Mouse (Mus musculus) cerebellum, adult 9-11 months (tissue): ENCODE measurements around the gene Gm45716.
"Not testable (repeated sequence)": the region's sequence is repeated elsewhere in the genome, so short reads cannot be mapped to it uniquely, and the experiment has no call there.

ENCODE experiments used
- DNase-seq: peaks from one replicate; pipeline ENCODE4 v3.0.0; 2022

The Gm45716 gene

GRCm38 (mm10) chr11:90251923-90252322, 64.4 kb downstream of the Gm45716 start:
- no peak for DNase-seq

DNA sequence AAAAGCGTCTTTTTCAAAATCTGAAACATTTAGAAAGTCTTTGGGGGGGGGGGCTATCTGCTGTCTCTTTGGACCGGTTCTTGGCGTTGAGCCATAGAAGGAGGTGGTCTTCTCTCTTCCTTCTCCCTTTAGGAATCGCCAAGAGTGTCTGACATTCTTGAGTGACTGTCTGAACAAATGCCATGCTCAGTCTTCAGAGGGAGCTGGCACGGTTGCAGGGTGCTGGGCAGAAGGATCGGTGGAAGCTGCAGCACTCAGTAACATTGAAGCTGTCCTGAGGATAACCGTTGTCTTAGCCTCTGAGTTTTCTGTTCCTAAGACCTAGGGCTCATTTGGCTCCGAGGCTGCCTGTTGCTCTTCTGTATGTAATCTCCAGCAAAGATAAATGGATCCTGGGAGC, 64.9 kb downstream of the Gm45716 start:
- no peak for DNase-seq

DNA sequence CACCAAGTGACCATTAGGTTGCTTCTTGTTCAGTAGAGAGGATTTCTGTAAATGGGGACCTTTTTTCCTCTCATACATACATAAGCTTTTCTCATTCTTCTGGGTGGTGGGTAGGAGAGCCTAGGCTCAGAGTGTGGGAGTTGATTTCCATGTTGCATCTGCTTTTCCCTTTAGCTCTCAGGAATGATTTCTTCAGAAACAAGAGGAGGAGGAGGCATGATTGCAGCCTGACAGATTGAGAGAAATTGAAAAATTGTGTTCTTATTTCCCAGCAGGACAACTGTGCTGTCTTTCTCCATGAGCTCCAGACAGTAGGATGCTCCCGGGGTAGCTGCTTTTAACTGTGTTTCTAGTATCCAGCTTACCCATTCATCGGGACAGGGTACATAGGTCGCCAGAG, 67.1 kb downstream of the Gm45716 start:
- no peak for DNase-seq

GRCm38 (mm10) chr11:90255687-90256086, 68.2 kb downstream of the Gm45716 start:
- DNase-seq: no peak

GRCm38 (mm10) chr11:90256833-90257525, 69.5 kb downstream of the Gm45716 start:
- no peak for DNase-seq

DNA sequence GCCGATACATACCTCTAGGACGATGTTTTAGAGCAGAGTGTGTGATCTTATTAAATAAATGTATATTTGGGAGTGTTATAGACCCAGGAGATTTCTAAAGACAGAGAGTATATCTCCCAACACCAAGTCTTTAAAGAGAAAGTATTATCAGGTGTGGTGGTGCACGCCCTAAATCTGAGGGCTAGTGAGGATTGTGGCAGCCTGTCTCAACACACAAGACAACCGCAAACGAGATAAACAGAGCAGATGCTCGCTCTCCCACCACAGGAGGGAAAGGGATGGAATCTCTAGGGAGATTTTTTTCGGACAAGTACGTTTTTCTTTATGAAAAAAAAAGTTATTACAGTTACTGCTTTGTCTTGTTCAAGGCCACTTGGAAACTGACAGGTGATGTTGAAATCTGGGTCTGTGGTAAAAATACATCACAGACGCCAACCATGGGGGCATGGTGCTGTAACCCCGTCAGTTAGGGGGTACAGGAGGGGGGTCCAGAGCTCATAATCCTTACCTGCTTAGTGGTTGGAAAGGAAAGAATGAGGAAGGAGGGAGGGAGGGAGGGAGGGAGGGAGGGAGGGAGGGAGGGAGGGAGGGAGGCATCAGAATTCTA, 70.9 kb downstream of the Gm45716 start:
- no peak for DNase-seq

- no peak for DNase-seq
Measured at GRCm38 (mm10) chr11:90259071-90259470, 71.6 kb downstream of the Gm45716 start.

DNA sequence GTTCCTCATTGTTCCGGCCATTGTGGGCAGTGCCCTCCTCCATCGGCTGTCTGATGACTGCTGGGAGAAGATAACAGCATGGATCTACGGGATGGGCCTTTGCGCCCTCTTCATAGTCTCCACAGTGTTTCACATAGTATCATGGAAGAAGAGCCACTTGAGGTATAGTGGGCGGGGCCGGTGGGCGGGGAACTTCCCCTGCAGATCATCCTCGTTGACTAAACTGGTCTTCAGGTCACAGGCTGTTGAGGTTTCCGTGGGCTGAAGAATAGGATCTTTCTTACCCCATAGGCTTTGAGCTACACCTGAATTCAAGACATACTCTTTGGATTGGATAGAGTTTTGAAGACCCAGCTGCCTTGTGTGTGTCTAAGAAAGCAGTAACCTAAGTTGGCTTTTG, 72.3 kb downstream of the Gm45716 start:
- no peak for DNase-seq

GRCm38 (mm10) chr11:90264180-90264579, 76.7 kb downstream of the Gm45716 start:
- DNase-seq: no peak

DNA sequence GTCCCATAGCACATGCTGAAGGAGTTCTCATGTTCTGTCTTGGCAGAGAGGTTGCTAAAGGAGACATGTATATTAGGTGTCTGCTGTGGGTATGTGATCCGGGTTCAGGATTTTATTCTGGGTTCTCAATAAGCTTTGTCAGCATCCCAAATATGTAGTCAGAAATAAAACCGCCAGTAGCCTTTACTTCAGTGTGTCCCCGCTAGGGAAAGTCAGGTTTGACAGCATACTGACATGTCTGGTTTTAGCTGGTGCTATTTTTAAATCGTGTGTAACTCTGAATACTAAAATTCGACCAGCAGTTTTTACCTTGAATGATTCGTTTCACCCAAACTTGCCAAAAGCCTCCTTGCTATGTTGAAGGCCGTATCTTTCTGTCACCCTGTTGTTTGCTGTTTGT, 78.1 kb downstream of the Gm45716 start:
- no peak for DNase-seq

- no peak for DNase-seq
Measured at GRCm38 (mm10) chr11:90268934-90269333, 81.5 kb downstream of the Gm45716 start.

DNA sequence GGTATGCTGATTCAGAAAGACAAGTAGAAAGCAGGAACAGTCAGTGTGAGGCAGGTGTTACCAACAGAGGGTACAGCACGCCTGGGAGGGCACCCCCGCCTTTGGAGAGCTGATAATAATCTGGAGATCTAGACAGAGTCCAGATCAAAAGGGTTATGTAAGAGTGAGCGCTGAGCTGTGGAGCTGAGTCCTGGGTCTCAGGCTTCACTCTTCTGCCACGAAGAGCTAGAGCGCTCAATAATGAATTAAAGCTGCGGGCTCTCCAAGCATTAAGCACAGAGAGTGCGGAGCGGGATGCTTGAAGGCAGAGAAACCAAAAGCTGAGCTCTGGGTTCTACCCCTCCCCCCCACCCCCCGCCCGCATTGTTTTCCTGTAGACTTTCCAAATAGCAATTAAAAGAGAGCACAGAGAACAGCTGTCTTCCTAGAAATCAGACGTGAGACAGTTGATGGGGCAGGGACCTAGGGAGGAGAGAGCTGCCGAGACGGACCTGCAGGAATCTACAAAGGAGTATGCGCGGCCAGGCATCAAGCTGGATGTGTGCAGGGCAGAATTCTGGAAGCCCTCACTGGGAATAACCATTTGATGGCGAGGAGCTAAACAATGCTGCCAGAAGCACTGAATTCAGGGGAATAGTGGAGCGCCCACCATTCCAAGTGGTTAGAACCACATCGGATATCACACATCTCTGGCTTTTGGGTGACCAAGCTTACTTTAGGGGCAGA, 82.1 kb downstream of the Gm45716 start:
- DNase-seq: no peak

DNA sequence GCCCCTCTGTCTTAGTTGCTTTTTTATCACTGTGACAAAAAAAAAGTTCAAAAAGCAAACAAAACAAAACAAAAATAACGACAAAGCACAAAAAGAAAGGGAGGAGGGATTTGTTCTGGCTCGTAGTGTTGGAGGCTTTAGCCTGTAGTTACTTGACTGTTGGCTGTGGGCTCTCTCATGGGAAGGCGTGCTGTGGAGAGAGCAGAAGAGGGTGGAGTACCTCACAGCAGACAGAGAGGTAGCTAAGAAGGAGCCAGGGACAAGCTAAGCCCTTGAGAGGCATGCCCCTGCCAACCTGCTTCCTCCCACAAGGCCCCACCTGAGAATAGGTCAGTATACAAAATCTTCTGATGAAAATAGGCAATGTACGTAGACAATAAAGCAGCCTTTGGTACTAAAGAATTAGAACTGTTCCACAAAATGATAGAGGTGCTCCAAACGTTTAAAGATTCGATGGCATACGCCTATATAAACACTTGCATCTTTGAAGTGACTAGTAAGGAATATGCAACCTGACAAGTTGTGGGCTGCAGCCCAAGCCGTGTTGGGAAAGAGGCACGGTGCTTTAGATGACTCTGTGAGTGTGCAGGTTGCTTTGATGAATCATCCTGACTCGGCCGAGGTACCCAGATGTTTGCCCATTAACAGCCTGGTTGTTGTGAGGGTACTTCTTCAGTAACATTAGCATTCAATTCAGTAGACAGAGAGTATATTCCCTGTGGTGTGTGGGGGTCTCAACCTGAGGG, 82.8 kb downstream of the Gm45716 start:
- no peak for DNase-seq

DNA sequence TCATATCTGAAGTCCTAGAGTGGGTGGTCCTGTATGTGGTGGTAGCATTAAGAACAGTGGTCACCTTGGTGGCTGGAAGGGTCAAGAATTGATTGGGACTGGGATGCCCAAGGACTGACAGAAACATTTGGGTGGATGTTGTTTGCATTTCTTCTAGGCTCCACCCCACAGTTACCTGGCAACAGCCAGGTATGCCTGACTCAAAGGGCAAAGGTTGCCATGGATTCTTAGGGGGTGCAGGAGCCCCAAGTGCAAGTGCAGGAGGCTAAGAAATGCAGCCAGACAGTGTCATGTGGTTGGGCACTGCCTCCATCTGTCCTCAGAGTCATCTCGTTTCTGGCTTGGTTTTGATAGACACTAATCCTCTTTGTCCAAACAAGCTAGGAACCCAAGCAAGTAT, 86.7 kb downstream of the Gm45716 start:
- no peak for DNase-seq

- peak; percentile 29 for DNase-seq
Measured at GRCm38 (mm10) chr11:90275663-90276062, 88.2 kb downstream of the Gm45716 start.

- DNase-seq: no peak
Measured at GRCm38 (mm10) chr11:90276150-90276549, 88.7 kb downstream of the Gm45716 start.

GRCm38 (mm10) chr11:90276561-90276960, 89.1 kb downstream of the Gm45716 start:
- DNase-seq: peak; percentile 45

DNA sequence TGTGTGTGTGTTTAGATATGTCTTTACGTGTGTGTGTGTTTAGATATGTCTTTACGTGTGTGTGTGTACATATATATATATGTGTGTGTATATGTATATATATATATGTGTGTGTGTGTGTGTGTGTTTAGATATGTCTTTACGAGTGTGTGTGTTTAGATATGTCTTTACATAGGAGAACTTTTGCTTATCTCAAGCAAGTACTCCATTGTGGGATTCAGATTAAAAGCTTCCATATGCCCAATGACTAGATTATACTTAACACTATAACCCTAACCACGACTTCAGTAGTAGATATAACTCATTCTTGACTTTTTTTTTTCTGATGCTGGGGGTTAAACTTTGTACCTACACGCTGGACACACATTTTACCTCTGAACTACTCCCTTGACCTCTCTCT, 92.6 kb downstream of the Gm45716 start:
- DNase-seq: no peak

GRCm38 (mm10) chr11:90281943-90282342, 94.5 kb downstream of the Gm45716 start:
- not testable (repeated sequence) for DNase-seq

- no peak for DNase-seq
Measured at GRCm38 (mm10) chr11:90283159-90283558, 95.7 kb downstream of the Gm45716 start.

DNA sequence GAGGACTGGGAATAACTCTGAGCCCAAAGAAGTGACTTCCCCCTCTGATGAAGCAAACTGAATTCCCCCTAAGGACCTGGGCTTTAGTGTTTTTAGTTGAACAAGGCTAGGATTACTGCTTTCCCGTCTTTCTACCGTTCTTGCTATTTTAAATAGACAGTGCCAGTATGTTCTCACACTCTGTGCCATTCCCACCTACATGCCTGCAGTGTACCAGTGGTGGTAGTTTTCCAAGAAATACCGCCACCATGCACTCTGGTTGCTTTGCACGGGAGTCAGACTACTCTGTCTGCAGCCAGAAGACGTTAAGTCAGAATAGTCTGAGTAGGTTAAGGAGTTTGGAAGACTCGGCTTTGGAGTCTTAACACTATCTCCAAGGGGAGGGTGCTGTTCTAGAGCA, 96.1 kb downstream of the Gm45716 start:
- DNase-seq: no peak

DNA sequence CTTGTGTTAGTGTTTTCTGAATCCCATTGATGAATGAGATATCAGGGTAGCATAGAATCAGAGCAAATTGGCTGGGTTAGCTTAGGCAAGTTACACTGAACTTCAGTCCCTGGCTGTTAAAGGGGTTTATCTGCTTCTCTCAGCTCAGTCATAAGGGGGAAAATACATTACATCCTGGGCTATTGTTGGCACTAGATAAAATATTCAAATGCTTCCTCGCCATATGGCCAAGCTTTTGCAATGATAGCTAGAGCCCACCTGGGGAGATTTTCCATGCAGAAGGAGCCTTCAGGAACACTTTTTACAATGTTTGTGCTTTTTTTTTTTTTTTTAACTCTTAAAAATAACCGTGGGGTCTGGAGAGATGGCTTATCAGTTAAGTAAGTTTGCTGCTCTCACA, 96.6 kb downstream of the Gm45716 start:
- DNase-seq: no peak

DNA sequence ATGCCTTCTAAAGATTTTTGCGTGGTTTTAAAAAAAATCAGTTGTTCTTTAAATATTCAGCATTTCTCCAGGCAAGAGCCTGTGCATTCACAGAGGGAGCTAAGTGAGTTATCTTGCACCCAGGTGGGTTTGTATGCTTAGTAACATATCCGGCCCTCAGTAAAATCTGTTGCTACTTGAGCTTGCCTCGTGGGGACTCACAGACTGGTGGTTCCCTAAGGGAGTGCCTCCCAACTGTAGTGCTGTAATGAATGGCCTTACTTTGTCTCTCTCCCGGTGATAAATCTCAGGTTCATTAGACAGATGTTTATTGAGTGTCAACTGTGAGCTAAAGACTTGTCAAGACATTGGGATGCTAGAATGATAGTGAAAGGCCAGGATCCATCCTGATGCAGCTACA, 97.1 kb downstream of the Gm45716 start:
- no peak for DNase-seq
